Mouse (Mus musculus): ENCODE measurements around the gene S100a9. TPM values are rescaled to one million over a fixed set of nuclear protein-coding genes. Genes with fewer than 3 reads are reported as not detected.

Gene S100a9
- total RNA-seq (2014; rRNA removed), result 5.5 TPM in 1 of 2 replicates, not detected in the other
- polyA plus RNA-seq (2015; fragmentation: Nextera tagmentation; extraction: Ambion mirVana), result 2.1 and 2.2 TPM in 2 replicates

GRCm38 (mm10) chr3:90695613-90696012 lies at the start of gene S100a9:
TSS of gene S100a9 (minus strand) at chr3:90695721.
- H3K9ac ChIP-seq (replicated peaks; ENCODE audit: low read length, poor library complexity, severe bottlenecking), result no peak within 1 kb of the TSS
- WGBS, result 69% methylated on average over 3 of the region's 3 CpGs
- H3K36me3 ChIP-seq (ENCODE audit: insufficient read depth, low read length), result no peaks in the 10 kb centered on the region
- H3K9me3 ChIP-seq (ENCODE audit: low read length), result no peaks in the 10 kb centered on the region
- no peak within 1 kb of the TSS for H3K27ac ChIP-seq (ENCODE audit: low read depth, low read length)
- no peak within 1 kb of the TSS for H3K4me3 ChIP-seq (ENCODE audit: low read depth, low read length)
- no peak for ATAC-seq (ENCODE audit: low FRiP score)
- no peak within 1 kb of the TSS for H3K4me2 ChIP-seq (ENCODE audit: low read depth, low read length, poor library complexity, severe bottlenecking)
- no peak for TF ChIP-seq CTCF (IDR thresholded peaks at IDR 0.05)
- no peaks in the 10 kb centered on the region for H3K4me1 ChIP-seq (ENCODE audit: insufficient read depth, low read length)
- no peak for DNase-seq (ENCODE audit: low spot score)
- H3K27me3 ChIP-seq (ENCODE audit: insufficient read depth, low read length), result no peaks in the 10 kb centered on the region

GRCm38 (mm10) chr3:90726606-90727005 lies 31.1 kb upstream of the S100a9 start, which contains the start of gene Pglyrp4:
TSS of gene Pglyrp4 (plus strand) at chr3:90726906.
- Histone ChIP-seq H3K4me2 (ENCODE audit: low read depth, low read length, poor library complexity, severe bottlenecking) (no peak within 1 kb of the TSS), H3K9ac (replicated peaks; ENCODE audit: low read length, poor library complexity, severe bottlenecking) (no peak within 1 kb of the TSS), H3K4me3 (ENCODE audit: low read depth, low read length) (no peak within 1 kb of the TSS), H3K36me3 (ENCODE audit: insufficient read depth, low read length) (no peaks in the 10 kb centered on the region), H3K9me3 (ENCODE audit: low read length) (no peaks in the 10 kb centered on the region), H3K27ac (ENCODE audit: low read depth, low read length) (no peak within 1 kb of the TSS), H3K4me1 (ENCODE audit: insufficient read depth, low read length) (no peaks in the 10 kb centered on the region), H3K27me3 (ENCODE audit: insufficient read depth, low read length) (no peaks in the 10 kb centered on the region)
- TF ChIP-seq CTCF (IDR thresholded peaks at IDR 0.05), result no peak
- ATAC-seq (ENCODE audit: low FRiP score) (no peak), DNase-seq (ENCODE audit: low spot score) (no peak)
- 89% methylated on average over 3 of the region's 3 CpGs for WGBS

GRCm38 (mm10) chr3:90709591-90710460 lies 14.3 kb upstream of the S100a9 start:
- peak; percentile 86 for DNase-seq (ENCODE audit: low spot score)
- ATAC-seq (ENCODE audit: low FRiP score), result peak; percentile 53; the same call in 1 of the 2 replicates
- H3K4me1 ChIP-seq (ENCODE audit: insufficient read depth, low read length), result no peaks in the 10 kb centered on the region

GRCm38 (mm10) chr3:90708523-90709202 lies 13.1 kb upstream of the S100a9 start:
- peak; percentile 79 for TF ChIP-seq CTCF (IDR thresholded peaks at IDR 0.05)
- Histone ChIP-seq H3K9ac (replicated peaks; ENCODE audit: low read length, poor library complexity, severe bottlenecking) (no peak overlapping the region), H3K4me1 (ENCODE audit: insufficient read depth, low read length) (no peaks in the 10 kb centered on the region), H3K27me3 (ENCODE audit: insufficient read depth, low read length) (no peaks in the 10 kb centered on the region), H3K4me3 (ENCODE audit: low read depth, low read length) (no peak overlapping the region), H3K27ac (ENCODE audit: low read depth, low read length) (no peak overlapping the region), H3K4me2 (ENCODE audit: low read depth, low read length, poor library complexity, severe bottlenecking) (no peak overlapping the region), H3K9me3 (ENCODE audit: low read length) (no peaks in the 10 kb centered on the region), H3K36me3 (ENCODE audit: insufficient read depth, low read length) (no peaks in the 10 kb centered on the region)
- WGBS, result 24% methylated on average over 4 of the region's 4 CpGs
- ATAC-seq (ENCODE audit: low FRiP score), result peak; percentile 61
- DNase-seq (ENCODE audit: low spot score), result peak; percentile 65

More at GRCm38 (mm10) chr3:90709591-90710460, 14.3 kb upstream of the S100a9 start:
- H3K36me3 ChIP-seq (ENCODE audit: insufficient read depth, low read length), result no peaks in the 10 kb centered on the region
- H3K9ac ChIP-seq (replicated peaks; ENCODE audit: low read length, poor library complexity, severe bottlenecking), result no peak overlapping the region
- no peak overlapping the region for H3K4me3 ChIP-seq (ENCODE audit: low read depth, low read length)
- H3K27me3 ChIP-seq (ENCODE audit: insufficient read depth, low read length), result no peaks in the 10 kb centered on the region
- WGBS, result 47% methylated on average over 12 of the region's 12 CpGs
- TF ChIP-seq CTCF (IDR thresholded peaks at IDR 0.05), result peak; percentile 90
- no peak overlapping the region for H3K27ac ChIP-seq (ENCODE audit: low read depth, low read length)
- no peaks in the 10 kb centered on the region for H3K9me3 ChIP-seq (ENCODE audit: low read length)
- H3K4me2 ChIP-seq (ENCODE audit: low read depth, low read length, poor library complexity, severe bottlenecking), result no peak overlapping the region

- 90% methylated on average over 2 of the region's 2 CpGs for WGBS
- ATAC-seq (ENCODE audit: low FRiP score) (no peak), DNase-seq (ENCODE audit: low spot score) (no peak)
- H3K9ac ChIP-seq (replicated peaks; ENCODE audit: low read length, poor library complexity, severe bottlenecking), result no peak overlapping the region
- H3K4me1 ChIP-seq (ENCODE audit: insufficient read depth, low read length), result no peaks in the 10 kb centered on the region
- H3K27ac ChIP-seq (ENCODE audit: low read depth, low read length), result no peak overlapping the region
- no peak overlapping the region for H3K4me2 ChIP-seq (ENCODE audit: low read depth, low read length, poor library complexity, severe bottlenecking)
- H3K36me3 ChIP-seq (ENCODE audit: insufficient read depth, low read length), result no peaks in the 10 kb centered on the region
- no peaks in the 10 kb centered on the region for H3K9me3 ChIP-seq (ENCODE audit: low read length)
- H3K4me3 ChIP-seq (ENCODE audit: low read depth, low read length), result no peak overlapping the region
- no peaks in the 10 kb centered on the region for H3K27me3 ChIP-seq (ENCODE audit: insufficient read depth, low read length)
- no peak for TF ChIP-seq CTCF (IDR thresholded peaks at IDR 0.05)
Measured at GRCm38 (mm10) chr3:90702244-90702643, 6.7 kb upstream of the S100a9 start.

GRCm38 (mm10) chr3:90693496-90693895 lies 2.0 kb downstream of the S100a9 start:
- 81% methylated on average over 2 of the region's 2 CpGs for WGBS
- ATAC-seq (ENCODE audit: low FRiP score) (no peak), DNase-seq (ENCODE audit: low spot score) (no peak)
- H3K36me3 ChIP-seq (ENCODE audit: insufficient read depth, low read length), result no peaks in the 10 kb centered on the region
- no peaks in the 10 kb centered on the region for H3K27me3 ChIP-seq (ENCODE audit: insufficient read depth, low read length)
- no peak overlapping the region for H3K9ac ChIP-seq (replicated peaks; ENCODE audit: low read length, poor library complexity, severe bottlenecking)
- H3K27ac ChIP-seq (ENCODE audit: low read depth, low read length), result no peak overlapping the region
- no peaks in the 10 kb centered on the region for H3K4me1 ChIP-seq (ENCODE audit: insufficient read depth, low read length)
- no peaks in the 10 kb centered on the region for H3K9me3 ChIP-seq (ENCODE audit: low read length)
- H3K4me2 ChIP-seq (ENCODE audit: low read depth, low read length, poor library complexity, severe bottlenecking), result no peak overlapping the region
- no peak for TF ChIP-seq CTCF (IDR thresholded peaks at IDR 0.05)
- H3K4me3 ChIP-seq (ENCODE audit: low read depth, low read length), result no peak overlapping the region

All from midbrain, postnatal 0 days (tissue).